Mouse (Mus musculus) large intestine, adult 2 months (tissue): ENCODE data around the gene Ybx1. TPM values are rescaled to one million over a fixed set of nuclear protein-coding genes. Genes with fewer than 3 reads are reported as not detected.
"Not testable (repeated sequence)": the region's sequence is repeated elsewhere in the genome, so short reads cannot be mapped to it uniquely, and the experiment has no call there.

Experiments
- DNase-seq: peaks from one replicate; pipeline ENCODE4 v3.0.0-alpha.2; 2012; ENCODE audit warnings: low read depth, low spot score
- WGBS: fragments of 180-500 bp; shearing (Covaris S2); methylation state at CpG from one replicate; pipeline ENCODE4 v1.1.7; 2018; 5-methylcytosine and 5-hydroxymethylcytosine counted together
- polyA plus RNA-seq: library from polyadenylated mRNA; depleted of rRNA; stranded (reverse); fragments of >200 nt; gene quantifications from 2 replicates; pipeline ENCODE4 v1.2.3, GENCODE M21; 2012; rRNA removed

Ybx1 gene
- 218 and 233 TPM in 2 replicates for polyA plus RNA-seq

DNA sequence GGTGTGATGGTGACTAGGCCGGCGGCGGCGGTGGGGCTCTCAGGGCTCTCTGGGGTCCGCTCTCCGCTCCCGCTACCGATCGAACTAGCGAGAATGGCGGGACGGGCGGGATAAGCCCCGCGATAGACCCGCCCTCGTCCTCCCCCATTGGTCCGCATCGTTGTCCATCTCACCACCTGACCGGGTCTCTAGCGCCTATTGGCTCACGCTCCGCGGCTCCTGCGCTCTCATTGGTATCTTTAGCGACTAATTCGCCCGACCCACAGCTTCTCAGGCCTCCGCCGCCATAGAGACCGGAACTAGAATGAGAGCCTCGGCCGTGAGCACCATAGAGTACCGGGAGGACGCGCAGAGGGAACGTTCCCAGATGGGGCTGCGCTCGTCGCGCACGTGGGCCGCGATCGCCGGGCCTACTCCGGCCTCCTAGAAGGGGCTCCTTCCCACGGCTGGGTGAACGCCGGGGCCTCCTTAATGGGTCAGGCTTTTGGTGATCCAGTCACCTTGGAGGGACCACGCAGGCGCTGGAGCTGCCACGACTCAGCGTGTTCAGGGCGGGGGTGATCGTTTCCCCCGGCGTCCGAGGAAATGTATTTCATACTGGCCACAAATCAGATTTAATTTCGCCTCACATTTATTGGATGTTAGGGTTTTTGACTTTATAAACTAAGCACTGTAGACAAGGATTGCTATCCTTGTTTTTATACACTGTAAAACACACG is at the start of gene Ybx1:
Gene Ybx1 (minus strand): TSS at position 190 of the 719 bp plus-strand sequence.
- DNase-seq, result peak; percentile 94
- WGBS, result under 1% methylated on average over 61 of the region's 61 CpGs

DNA sequence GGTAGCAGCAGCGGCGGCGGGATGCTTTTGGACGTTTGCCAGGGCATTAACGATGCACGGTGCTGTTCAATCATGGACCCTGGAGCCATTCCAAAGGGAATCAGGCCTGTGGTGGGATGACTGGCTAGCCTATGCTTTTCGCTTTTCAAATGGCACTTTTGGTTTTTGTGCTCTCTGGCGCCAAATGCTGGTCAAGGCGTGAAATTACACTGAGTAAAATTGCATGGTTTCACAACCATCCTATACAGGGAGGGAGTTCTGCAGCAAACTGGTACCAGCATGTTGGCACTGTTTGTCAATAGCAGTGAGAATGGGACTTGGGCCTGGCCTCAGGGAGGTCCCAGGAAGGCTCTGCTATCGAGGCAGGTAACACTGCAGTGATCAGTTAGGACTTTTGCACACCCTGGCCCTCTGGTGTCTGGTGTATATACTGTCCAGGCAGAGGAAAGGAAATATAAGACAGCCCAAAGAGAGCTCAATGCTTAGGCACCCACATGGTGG is 44.5 kb upstream of the Ybx1 start:
- peak; percentile 16 for DNase-seq
- 4% methylated on average over 10 of the region's 10 CpGs for WGBS

DNA sequence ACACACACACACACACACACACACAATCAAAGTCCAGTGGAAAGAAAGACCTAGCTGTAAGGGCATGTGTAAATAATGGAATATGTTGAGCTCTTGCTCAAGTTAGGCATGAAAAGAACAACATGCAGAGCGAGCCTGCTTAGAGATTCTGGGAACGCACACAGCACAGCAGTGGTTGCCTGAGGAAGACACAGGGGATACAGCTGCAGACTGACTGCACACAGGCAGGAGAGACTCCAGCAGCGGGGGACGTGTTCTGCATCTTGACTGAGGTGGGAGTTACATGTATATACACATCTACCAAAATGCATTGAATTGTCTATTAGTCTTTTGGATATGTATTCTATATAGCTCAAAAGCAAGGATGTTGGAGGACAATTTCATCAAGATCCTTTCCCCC is 44.0 kb upstream of the Ybx1 start:
- no peak for DNase-seq
- 74% methylated on average over 4 of the region's 4 CpGs for WGBS

DNA sequence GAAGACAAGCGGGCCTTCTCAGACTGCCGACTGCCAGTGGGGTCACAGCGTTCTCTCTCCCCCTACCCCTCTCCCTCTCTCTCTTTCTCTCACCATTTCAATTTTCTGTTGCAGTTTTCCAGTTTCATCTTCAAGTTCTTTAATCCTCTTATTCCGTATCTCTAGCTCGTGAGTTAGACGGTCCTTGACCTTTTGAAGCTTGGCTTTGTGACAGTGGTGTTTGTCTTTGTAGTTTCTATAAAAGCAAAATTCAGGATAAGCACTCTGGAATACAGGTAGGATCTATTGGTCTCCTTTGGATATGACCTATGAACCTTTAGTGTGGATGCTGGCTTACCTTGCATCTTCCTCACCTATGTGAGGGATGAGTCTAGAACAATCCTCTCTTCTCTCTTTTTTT is 39.1 kb upstream of the Ybx1 start:
- 85% methylated on average over 6 of the region's 6 CpGs for WGBS
- no peak for DNase-seq

DNA sequence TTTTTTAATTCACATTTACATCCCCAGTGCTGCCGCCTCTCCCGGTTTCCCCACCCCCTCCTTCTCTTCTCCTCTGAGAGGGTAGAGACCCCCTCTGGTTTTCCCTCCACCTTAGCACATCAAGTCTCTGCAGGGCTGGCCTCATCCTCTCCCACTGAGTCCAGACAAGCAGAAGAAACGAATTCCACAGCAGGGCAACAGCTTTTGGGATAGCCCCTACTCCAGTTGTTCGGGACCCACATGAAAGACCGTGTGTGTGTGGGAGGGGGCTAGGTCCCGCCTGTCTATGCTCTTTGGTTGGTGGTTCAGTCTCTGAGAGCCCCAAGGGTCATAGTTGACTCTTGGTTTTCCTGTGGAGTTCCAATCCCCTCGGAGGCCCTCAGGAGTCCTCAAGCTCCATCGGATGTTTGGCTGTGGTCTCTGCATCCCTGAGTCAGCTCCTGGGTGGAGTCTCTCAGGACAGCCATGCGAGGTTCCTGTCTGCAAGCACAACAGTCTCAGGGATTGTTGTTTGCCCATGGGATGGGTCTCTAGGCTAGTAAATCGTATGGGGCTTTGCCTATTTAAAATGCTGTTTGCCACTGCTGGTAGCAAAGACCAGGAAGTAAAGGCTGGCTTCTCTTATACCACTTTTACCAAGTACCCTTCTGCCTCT is 26.6 kb upstream of the Ybx1 start:
- DNase-seq, result no peak
- WGBS, result 33% methylated on average over 10 of the region's 10 CpGs

DNA sequence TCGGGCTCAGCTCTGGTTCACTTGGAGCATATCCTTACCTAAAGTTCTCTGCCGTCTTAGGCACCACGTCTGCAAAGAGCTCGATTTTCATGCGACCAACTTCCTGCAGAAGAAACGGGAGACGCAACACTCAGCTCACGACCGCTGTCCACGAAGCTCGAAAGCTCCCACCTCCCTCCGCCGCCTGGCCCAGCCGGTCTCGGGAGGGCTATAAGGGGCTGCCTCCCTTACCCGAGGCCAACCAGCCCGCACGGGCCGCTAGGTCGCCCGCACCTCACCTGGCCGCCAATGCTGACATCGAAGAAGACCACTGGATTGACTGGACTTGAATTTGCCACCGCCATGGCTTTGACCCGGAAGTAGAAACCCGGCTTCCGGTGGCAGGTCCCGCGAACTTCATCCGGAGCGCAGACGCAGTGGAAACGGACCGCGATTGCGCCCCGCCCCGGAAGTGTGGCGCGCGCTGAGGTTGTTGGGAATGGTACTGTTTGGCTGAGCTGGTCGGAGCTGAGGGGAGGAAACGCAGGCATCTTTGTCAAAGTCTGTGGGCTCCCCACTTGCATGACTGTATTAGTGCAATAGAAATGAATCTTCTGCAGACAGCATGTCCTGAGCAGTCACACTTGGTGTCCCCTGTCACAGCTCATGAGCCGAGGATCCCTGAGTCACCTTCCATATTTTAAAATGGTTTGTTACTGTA is 25.9 kb upstream of the Ybx1 start, which contains the start of gene Ppih:
Gene Ppih (minus strand): TSS at position 416 of the 700 bp plus-strand sequence.
- peak; percentile 85 for DNase-seq

DNA sequence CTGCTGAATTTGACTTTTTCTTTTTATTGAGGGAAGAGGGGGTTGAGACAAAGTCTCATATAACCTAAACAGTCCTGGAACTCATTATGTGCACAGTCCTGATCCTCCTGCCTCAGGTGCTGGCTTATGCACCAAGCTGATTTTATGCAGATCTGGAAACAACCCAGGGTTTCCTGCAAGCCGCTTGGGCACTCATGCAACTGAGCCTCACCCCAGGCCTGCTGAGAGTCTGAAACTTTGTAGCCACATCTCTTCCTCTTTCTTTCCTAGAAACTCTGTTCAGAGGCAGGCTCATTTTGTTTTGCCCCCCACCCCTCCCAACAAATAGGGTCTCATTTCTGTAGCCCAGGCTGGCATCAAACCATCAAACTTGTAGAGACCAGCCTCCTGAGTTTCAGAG is 19.4 kb upstream of the Ybx1 start:
- 88% methylated on average over 1 of the region's 1 CpGs for WGBS
- DNase-seq, result no peak

More for the DNA sequence above, 25.9 kb upstream of the Ybx1 start, which contains the start of gene Ppih:
- 1% methylated on average over 44 of the region's 44 CpGs for WGBS

DNA sequence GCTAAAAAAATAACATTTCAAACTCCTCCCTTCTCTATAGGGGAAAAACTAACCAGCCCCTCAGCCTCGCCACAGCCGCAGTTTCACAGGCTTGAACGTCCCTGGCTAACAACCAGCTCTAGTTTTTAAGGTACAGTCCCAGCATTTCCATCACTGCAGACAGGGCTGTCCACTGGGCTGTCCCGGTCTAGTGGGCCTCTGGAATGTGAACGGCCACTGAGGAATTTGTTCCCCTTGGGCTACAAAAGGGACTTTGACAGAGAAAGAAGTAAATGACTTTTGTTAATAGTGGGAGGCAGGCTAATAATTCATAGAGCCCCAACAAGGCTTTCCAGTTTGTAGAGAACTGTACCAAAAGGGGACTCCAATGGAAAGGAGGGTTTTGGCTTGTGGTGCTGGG is 11.0 kb upstream of the Ybx1 start:
- 71% methylated on average over 5 of the region's 5 CpGs for WGBS
- DNase-seq, result no peak

DNA sequence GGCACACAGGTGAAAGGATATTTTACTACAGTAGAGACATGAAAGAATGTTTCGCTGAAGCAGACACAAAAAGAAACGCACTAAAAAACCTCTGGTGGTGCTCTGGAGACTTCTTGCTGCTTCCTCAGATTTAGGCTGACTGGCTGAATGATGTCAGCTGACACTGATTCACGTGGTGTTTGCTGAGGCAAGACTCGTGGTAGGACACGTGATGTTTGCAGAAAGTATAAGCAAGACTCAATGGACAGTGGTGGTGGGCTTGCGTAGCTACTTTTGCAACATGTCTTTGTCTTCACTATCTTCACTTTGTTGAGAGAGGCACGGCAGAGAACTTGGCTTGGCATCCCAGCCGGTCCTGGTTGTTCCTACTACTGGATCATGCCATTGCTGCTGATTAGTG is 8.9 kb upstream of the Ybx1 start:
- WGBS, result 88% methylated on average over 8 of the region's 8 CpGs
- no peak for DNase-seq

DNA sequence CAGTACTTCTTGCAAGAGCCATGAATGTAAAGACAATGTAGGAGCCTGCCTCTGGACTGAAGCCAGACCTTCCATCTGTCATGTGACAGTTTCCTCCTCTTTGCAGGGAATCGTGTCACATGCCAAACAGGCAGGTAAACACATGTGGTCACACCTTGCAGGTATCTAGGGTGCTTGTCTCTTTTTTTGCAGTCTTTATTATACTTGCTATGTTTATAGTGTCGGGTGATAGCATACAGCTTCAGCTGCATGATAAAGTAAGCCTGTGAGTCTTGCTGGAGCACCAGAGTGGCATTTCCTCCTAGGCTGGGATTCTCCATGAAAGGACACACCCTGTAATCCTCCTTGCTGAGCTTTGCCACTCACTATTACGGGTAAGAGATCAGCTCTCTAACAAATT is 7.4 kb upstream of the Ybx1 start:
- DNase-seq, result no peak
- WGBS, result 39% methylated on average over 3 of the region's 3 CpGs

DNA sequence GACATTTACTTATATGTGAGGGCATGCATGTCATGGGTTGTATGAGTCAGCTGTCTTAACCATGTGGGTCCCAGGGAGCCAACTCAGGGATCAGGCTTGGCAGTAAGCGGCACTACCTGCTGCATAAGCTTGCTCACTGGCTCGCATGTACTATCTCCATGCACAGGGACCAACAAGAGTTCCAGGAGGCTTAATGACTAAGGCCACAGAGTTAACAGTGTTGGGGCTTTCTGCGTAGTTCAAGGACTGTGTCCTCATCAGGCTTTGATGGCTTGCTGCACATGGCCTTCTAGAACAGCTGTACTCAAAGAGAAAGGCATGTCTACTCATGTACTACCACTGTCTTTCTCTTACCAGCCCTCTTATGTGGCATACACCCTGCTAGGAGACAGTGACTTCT is 6.4 kb upstream of the Ybx1 start:
- no peak for DNase-seq
- 92% methylated on average over 3 of the region's 3 CpGs for WGBS

DNA sequence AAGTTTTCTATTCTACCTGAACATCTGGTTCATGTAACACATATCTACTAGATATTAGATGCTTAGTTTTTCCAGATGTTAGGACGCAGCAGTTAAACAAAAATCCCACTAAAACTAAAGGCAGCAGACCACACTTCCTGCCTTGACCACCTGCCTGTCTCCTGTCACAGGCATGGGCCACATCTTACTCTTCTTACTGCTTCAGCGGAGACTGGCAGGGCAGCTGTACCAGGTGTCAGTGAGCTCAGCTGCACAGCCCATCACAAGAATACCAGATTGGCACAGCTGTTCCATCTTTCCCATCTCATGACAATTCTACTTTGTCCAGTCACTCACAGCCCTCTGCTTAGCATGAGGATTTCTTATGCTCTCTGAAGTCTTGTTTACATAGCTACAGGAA is 3.0 kb upstream of the Ybx1 start:
- 78% methylated on average over 2 of the region's 2 CpGs for WGBS
- no peak for DNase-seq

DNA sequence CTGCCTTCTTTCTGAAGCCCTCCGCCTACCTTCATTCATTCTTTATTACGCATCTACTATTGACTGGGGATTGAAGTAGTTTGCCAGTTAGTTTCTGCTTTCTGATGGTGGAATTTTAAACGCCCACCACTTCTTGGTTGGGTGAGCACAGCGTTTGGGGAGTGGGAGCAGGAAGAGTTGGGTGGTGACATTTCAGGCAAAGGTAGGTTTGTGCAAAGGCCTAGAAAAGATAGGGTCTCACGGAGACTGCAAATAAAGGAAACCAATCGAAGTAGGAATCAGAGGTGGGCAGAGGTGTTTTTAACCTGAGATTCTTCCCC is 690 bp upstream of the Ybx1 start:
- 4% methylated on average over 6 of the region's 6 CpGs for WGBS
- DNase-seq, result no peak

DNA sequence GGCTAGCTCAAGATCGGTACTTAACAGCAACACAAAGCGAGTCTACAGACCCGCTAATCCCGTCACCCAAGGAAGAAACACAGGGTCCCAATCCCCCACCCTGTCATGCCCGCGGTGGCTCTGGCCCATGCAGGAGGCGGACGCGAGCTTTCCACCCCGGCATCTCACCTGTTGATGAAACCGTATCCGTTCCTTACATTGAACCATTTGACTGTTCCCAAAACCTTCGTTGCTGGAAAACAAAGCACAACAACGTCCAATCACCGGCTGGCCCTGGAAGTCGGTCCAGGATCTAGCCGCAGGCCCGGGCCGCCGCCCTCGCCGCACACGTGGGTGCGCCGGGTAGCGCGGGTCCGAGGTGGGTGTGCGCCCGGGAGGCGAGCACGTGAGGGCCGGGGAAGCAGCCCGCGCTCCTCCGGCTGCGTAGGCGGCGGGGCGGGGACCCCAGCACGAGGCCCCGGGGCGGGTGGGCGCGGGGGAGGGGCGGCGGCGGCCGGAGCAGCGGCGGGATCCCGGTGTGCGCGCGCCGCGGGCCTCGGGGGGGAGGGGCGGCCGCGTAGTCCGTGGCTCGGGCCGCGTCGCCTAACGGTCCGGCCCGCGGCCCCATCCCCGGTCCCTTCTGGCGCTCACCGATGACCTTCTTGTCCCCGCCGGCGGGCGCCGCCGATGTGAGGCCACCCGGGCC is 688 bp downstream of the Ybx1 start:
- WGBS, result under 1% methylated on average over 64 of the region's 80 CpGs
- DNase-seq, result no peak

DNA sequence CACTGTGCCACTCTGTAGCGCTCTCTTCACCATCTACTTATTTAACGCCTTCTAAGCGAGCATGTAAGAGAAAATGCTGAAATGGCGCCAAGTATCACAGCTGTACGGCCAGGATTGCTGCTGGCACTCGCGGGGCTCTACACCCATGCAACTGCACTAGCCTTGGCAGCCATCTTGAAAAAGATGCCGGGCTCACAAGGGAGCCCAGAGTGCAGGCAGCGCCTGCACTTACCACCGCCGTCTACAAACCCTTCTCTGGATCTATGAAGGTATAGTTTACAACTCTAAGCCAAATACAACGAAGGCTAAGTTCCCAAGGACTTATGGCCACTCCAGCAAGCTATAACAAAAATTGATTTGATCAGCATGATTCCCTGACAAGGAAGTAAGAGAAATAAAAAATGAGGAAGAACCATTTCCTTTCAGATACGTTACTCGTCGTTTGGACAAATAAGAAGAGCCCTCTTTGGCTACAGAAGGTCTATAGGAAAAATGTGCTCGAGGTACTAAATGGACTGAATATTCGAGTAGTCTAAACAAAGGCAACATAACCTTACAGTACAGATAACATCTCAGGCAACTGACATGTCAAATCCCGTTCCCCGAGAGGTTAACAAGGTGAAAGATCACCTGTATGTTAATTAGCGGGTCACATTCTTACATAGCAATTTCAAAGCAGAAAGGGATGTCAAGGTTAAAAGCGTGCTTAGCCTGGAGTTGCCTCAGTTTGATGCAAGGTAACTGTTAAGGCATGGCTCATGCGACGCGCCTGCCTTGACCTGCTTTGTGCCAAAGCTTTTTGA is 1.4 kb downstream of the Ybx1 start:
- DNase-seq, result no peak
- WGBS, result under 1% methylated on average over 24 of the region's 24 CpGs

DNA sequence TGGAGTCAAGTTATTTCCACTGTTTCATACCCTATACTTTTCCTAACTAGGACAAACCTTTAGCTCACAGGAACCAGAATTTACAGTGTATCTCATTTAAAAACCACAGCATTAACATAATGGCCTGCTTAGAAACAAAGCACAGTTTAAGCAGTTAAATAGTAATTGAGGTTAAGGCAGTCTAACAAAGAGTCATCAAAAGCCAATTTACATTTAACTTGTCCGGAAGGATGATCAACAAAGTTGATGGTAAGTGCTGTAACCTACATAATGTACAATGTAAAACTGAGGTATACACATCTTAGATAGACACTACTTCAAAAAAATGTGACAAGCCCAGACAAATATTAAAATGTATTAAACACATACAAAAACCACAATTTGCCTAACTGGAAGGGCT is 2.5 kb downstream of the Ybx1 start:
- 44% methylated on average over 1 of the region's 1 CpGs for whole genome bisulfite sequencing
- DNase-seq, result no peak

DNA sequence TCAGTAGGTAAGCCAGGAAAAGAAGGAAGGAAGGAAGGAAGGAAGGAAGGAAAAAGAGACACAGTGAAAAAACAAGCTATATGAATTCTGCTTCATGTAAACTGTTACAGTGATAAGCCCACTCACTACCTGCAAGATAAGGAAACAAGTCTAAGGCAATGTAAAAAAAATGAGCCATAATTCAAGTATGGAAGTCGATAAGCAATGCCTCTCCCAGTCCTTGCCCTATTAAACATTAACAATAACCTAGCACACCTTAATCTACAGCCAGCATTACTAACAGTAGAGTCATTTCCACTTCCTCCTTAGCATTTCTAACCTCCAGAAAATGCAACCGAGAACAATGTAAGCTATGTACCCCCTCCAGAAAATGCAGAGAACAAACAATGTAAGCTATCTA is 9.1 kb downstream of the Ybx1 start:
- WGBS, result 26% methylated on average over 2 of the region's 2 CpGs
- no peak for DNase-seq

DNA sequence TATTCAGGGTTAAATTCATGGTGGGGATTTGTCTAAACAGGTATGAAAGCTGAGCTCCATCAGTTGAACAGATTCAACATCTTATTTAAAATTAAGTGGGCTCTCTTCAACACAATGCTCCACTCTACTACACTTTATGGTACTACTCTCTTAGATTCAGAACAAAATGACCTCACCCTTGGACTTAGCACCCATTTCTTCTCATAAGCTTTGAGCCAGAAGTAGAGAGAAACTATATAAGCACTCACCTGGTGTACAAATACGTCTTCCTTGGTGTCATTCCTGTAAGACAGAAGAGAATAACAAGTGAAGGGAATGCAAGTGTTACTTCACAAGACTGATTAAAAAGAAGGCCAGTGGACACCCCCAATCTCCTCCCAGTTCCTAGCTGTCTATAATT is 9.5 kb downstream of the Ybx1 start:
- 39% methylated on average over 1 of the region's 1 CpGs for WGBS
- no peak for DNase-seq

DNA sequence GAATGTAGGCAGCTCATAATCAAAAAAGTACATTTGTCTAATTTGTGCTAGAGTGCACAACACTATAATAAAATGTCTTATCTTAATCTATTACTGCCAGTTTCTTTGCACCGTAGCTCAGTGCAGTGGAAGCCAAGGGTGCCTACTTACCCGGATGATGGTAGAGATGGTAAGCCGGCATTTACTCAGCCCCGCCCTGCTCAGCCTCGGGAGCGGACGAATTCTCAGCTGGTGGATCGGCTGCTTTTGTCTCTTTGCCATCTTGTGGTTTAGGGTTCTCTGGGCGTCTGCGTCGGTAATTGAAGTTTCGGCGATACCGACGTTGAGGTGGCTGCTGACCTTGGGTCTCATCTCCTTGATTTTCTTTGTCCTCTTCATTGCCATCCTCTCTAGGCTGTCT is 15.6 kb downstream of the Ybx1 start:
- not testable (repeated sequence) for DNase-seq
- 60% methylated on average over 15 of the region's 15 CpGs for WGBS
